Mouse (Mus musculus) right cerebral cortex, postnatal 36 days (tissue): ENCODE measurements at regions not wholly inside any gene's neighbourhood (a gene's known extent, or its start where the extent isn't known, plus 50 kb on each side); places are given as distances from the start of the nearest gene placed in this dataset.

Experiments
- DNase-seq, 2 experiments: peaks; one replicate each; pipeline ENCODE4 v3.0.0; 2022; ENCODE audit warnings: low spot score in 2 of 2, mixed read lengths in 1 of 2

GRCm38 (mm10) chr1:35428126-35428840 is 578.5 kb downstream of the Plekhb2 start:
- no peak for DNase-seq

- peak in 1 of 2 experiments; percentile 17 for DNase-seq
Measured at GRCm38 (mm10) chr1:35429471-35429870, 579.7 kb downstream of the Plekhb2 start.

- DNase-seq, result no peak
Measured at GRCm38 (mm10) chr1:35435721-35436120, 585.9 kb downstream of the Plekhb2 start.

DNA sequence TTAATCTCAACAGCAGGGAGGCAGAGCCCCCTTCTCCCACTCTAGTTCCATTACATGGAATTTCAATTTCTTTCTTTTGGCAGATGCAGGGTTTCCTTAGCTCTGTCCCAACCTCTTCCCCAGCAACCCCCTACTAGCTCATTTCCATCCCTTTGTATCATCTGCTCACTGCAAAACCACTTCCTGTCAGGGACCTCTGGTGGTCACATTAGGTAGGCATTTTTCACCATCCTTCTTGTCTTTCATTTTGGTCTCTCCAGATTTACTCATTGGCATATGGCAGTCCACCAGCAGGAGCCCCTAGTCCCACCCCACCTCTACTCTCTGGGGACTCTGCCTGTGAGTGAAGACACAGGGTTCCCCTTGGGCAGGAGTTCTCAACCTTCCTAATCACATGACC is 597.6 kb downstream of the Plekhb2 start:
- DNase-seq, result no peak

DNA sequence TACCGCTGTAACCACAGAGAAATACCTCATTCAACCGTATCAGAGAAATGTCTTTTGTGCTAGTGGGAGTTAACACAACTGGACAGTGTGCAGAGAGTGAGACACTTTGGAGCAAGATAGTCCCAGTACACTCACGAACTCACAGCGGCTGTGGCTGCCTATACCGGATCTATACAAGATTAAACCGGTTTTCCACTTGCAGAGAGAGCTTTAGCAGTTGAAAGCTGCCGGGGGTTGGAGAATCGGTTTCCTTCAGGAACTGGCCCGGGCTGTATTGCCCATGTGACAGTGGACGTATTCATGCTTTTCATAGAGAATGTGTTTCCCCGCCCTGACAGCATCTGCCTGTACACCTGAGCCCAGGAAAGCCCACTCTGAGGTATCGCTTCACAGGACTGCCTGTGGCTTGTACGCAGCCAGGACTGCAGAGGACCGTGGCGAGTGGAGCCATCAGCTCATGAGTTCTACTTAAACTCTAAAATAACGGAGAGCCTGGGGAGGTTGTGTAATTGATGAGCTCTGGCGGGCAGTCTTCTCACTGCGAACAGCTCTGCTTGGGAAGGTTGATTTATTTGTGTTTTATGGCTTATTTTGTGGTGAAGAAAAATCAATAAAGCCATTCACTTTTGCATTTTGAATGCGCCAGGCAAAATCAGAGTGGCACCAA is 602.8 kb downstream of the Plekhb2 start:
- DNase-seq, result no peak

GRCm38 (mm10) chr1:35457591-35457990 is 607.8 kb downstream of the Plekhb2 start:
- no peak for DNase-seq

DNA sequence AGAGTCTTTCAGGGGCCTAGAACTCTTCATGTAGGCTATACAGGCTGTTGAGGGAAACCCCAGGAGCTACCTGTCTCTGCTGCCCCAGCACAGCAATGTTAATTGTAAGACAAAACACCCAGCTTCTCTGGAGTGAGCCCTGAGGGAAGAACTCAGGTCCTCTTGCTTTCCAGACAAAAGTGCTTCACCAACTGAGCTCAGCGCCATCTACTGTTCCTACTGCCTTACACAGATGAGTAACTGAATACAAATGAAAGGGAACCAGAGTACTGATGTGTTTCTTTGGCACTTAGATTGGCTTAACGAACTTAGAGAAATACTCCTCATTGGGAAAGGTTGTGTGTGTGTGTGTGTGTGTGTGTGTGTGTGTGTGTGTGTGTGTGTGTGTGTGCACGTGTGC is 603.1 kb upstream of the Hs6st1 start:
- DNase-seq, result peak in 1 of 2 experiments; percentile 6

GRCm38 (mm10) chr1:35469185-35469753 is 598.9 kb upstream of the Hs6st1 start:
- no peak for DNase-seq

- DNase-seq, result no peak
Measured at GRCm38 (mm10) chr1:35478262-35478661, 589.9 kb upstream of the Hs6st1 start.

DNA sequence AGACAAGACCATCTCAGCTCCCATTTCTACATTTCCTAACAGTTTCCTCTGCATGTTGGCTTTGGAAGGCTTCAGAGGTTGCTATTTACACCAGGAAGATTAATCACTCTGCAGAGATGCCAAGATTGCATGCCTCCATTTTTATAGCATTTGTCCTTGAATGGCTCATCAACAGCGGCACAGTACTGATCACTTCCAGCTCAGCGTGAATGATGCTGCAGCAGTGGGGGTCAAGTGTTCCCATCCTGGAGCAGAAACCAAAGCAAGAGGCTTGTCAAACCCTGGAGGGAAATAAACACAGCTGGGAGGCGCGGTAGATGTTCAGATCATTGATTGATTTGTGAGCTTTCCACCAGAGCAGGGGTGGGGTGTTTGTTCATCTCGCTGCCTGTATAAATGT is 572.2 kb upstream of the Hs6st1 start:
- no peak for DNase-seq

GRCm38 (mm10) chr1:35522951-35523350 is 545.2 kb upstream of the Hs6st1 start:
- DNase-seq, result no peak

- peak; percentile 7 to 16 for DNase-seq
Measured at GRCm38 (mm10) chr1:35523790-35524362, 544.3 kb upstream of the Hs6st1 start.

GRCm38 (mm10) chr1:35524788-35525187 is 543.4 kb upstream of the Hs6st1 start:
- peak in 1 of 2 experiments; percentile 50 for DNase-seq

DNA sequence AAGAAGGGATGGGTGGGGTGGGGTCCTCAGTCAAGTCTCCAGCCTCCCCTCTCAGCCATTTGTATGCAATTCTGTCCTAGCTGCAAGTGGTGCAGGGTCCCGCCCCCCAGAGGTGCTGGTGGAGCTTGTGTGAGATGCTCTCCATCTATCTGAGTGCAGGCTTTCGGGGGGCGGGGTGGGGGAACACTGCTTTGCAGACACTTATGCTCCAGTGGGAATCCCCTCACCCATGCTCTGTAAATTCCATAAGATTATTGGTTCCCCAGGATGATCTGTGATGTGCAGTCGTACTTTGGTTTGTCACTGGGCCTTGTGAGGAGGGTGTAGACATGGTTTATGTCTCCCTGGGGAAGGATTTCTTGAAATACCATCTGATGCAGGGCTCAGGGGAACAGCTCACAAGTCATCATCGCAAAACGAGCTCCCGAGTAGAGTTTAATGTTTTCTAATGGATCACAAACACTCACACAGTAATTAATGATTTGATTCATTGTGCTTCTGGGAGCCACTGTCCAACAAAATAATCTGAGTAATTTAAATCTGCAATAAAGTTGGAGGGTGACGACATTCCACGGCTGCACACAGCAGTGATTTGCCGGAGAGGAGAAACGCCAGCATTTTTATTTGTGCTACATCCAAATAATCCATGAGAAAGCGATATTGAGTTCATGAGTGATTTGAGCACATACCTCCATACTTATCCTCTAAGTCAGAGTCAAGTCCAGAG is 540.3 kb upstream of the Hs6st1 start:
- DNase-seq, result no peak

GRCm38 (mm10) chr1:35535470-35535869 is 532.7 kb upstream of the Hs6st1 start:
- peak; percentile 12 to 31 for DNase-seq

DNA sequence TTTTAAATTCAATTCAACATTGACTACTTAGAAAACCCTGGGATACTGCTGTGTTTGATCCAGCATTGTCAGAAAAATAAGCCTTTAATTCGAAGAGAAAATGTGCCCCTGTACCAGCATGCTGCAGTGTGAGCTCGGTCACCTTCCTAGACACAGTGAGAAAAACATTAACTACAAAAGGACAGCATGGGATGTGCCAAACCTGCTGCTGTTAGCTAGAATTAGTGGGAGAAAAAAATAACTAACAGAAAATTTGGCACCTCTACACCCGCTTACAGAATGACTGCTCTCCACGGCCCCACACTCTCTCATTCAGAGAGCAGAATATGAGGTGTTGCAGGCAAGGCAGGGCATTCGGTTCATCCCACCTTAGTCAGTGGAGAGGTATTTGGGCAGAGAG is 531.9 kb upstream of the Hs6st1 start:
- DNase-seq, result no peak

DNA sequence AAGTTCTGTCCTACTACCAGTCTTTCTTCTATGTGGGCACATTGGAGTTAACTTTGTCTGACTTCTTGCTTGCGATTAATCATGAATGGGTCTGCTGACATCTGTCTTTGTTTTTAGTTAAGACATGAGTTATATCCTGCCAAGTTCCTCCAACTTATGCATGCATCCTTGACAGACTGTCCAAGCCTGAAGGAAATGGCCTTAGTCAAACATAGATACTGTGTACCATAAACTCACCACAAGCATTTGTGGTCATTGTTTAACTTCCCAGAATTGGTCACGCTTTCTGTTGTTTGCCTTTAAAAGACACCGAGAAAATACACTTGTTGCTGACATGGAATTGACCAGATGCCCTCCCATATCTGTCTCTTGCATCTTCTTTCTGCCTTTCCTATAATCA is 519.4 kb upstream of the Hs6st1 start:
- no peak for DNase-seq

DNA sequence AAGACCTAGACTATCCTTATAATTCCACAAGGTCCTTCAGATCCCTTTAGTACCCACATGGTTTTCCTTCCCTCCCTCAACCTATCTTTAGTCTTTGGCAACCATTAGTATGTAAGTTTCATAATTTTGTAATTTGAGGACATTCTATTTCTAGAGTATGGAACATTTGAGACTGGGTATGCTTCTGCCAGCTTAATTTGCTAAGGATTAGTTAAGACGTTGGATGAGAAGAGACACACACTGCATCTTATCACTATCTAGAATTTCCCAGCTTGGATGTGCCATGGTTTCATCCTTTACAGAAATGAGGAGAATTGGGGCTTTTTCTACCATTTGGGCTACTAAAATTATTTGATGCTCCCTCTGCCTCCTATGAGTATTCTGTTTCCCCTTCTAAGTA is 516.7 kb upstream of the Hs6st1 start:
- no peak for DNase-seq

- no peak for DNase-seq
Measured at GRCm38 (mm10) chr1:35562786-35563185, 505.4 kb upstream of the Hs6st1 start.

DNA sequence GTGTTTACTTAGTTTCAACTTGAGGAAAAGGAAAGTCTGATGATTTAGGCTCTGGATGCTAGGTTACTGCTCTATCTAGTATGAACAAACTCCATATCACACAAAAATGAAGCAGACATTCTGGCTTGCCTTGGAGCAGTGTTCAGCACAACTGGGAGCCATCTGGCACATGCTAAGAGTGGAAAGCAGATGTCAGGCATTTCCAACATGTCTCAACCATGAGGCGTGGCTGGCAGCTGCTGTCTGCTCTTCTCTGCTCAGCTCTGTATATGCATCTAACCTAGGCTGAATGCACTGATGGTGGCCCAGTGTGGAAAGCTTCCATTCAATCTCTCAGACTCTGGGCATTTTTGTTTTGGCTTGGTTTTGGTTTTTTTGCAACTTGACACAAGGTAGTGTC is 493.0 kb upstream of the Hs6st1 start:
- DNase-seq, result peak; percentile 11 to 34

- DNase-seq, result no peak
Measured at GRCm38 (mm10) chr1:35579392-35579791, 488.8 kb upstream of the Hs6st1 start.

DNA sequence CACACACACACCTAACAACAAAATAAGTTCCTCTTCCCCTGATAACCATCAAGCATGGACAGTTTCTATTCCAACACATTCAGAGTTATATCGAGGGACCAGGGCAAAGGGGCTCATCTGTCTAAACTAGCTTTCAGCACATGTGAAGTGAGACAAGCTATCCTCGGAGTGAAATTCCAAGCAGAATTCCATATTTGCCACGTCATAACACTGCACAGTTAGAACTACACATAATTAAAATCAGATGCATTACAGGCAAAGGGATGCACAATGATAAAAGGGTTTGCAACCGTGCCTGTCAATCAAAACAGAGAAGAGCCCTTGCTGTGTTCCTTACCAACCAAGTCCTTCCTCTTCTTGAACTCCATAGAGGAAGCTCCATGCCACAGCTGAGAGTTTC is 488.2 kb upstream of the Hs6st1 start:
- DNase-seq, result no peak
